Mouse (Mus musculus) neural tube, postnatal 0 days (tissue): ENCODE data around the gene Als2cr12. TPM values are rescaled to one million over a fixed set of nuclear protein-coding genes. Genes with fewer than 3 reads are reported as not detected.

Source experiments
- polyA plus RNA-seq: library from polyadenylated mRNA; unstranded; fragments of >200 nt; fragmentation: Nextera tagmentation; extraction: Ambion mirVana; gene quantifications from 2 replicates; pipeline ENCODE4 v1.2.1, GENCODE M21; 2015

Als2cr12 gene
- not detected in 2 replicates for polyA plus RNA-seq

GRCm38 (mm10) chr1:58695810-58696209 lies at the start of gene Als2cr12:
TSS of gene Als2cr12 (minus strand) at chr1:58695989.

GRCm38 (mm10) chr1:58711365-58712016 lies 15.7 kb upstream of the Als2cr12 start, which contains the start of gene Cflar:
TSS of gene Cflar (plus strand) at chr1:58711508.

Other genes with a start within 250 kb of the Als2cr12 start
- 19.4 and 20.8 TPM in 2 replicates for gene Orc2, start 190.9 kb downstream of the Als2cr12 start, polyA plus RNA-seq
- gene Fam126b, start 109.7 kb downstream of the Als2cr12 start, polyA plus RNA-seq, result 11.3 and 13.3 TPM in 2 replicates
- 245 and 262 TPM in 2 replicates for gene Ndufb3, start 109.6 kb downstream of the Als2cr12 start, polyA plus RNA-seq
- gene Cflar, start 15.5 kb upstream of the Als2cr12 start, polyA plus RNA-seq, result 22.7 and 23.5 TPM in 2 replicates
- 4.8 and 5.1 TPM in 2 replicates for gene Casp8, start 99.4 kb upstream of the Als2cr12 start, polyA plus RNA-seq